Mouse (Mus musculus) c-Kit-negative CD71-positive TER-119-positive erythroid progenitor cells, embryonic 14.5 days (primary cell): ENCODE measurements around the gene Fam209.

ENCODE experiments used
- DNase-seq: peaks from one replicate; pipeline ENCODE4 v3.0.0-alpha.2; 2013; ENCODE audit warnings: low read depth, low spot score

The Fam209 gene

GRCm38 (mm10) chr2:172477350-172477749 is 5.0 kb downstream of the Fam209 start:
- DNase-seq = no peak

GRCm38 (mm10) chr2:172477860-172478259 is 5.5 kb downstream of the Fam209 start:
- peak; percentile 19 for DNase-seq

GRCm38 (mm10) chr2:172480296-172480695 is 8.0 kb downstream of the Fam209 start:
- DNase-seq = no peak

GRCm38 (mm10) chr2:172481654-172482385 is 9.5 kb downstream of the Fam209 start:
- DNase-seq = no peak

- no peak for DNase-seq
Observed at GRCm38 (mm10) chr2:172483766-172484413, 11.6 kb downstream of the Fam209 start.

GRCm38 (mm10) chr2:172484696-172485370 is 12.5 kb downstream of the Fam209 start:
- no peak for DNase-seq

GRCm38 (mm10) chr2:172496736-172497345 is 24.5 kb downstream of the Fam209 start:
- no peak for DNase-seq

GRCm38 (mm10) chr2:172498823-172499222 is 26.5 kb downstream of the Fam209 start:
- no peak for DNase-seq

GRCm38 (mm10) chr2:172500752-172501316 is 28.5 kb downstream of the Fam209 start:
- DNase-seq = no peak

- no peak for DNase-seq
Observed at GRCm38 (mm10) chr2:172501341-172501740, 29.0 kb downstream of the Fam209 start.

- no peak for DNase-seq
Observed at GRCm38 (mm10) chr2:172502168-172502567, 29.8 kb downstream of the Fam209 start.

- no peak for DNase-seq
Observed at GRCm38 (mm10) chr2:172506121-172506520, 33.8 kb downstream of the Fam209 start.

- no peak for DNase-seq
Observed at GRCm38 (mm10) chr2:172510056-172510712, 37.9 kb downstream of the Fam209 start.

GRCm38 (mm10) chr2:172510899-172511298 is 38.6 kb downstream of the Fam209 start:
- DNase-seq = no peak

GRCm38 (mm10) chr2:172516407-172516992 is 44.2 kb downstream of the Fam209 start:
- no peak for DNase-seq

GRCm38 (mm10) chr2:172520616-172521371 is 48.5 kb downstream of the Fam209 start:
- no peak for DNase-seq

GRCm38 (mm10) chr2:172522528-172522927 is 50.2 kb downstream of the Fam209 start:
- DNase-seq = no peak
